Mouse (Mus musculus): Measurements from ENCODE around the gene Casp3.

GRCm38 (mm10) chr8:46597411-46597810, 19.7 kb upstream of the Casp3 start:
- TF ChIP-seq POLR2A (IDR thresholded peaks at IDR 0.05; ENCODE audit: insufficient read depth, low read depth, low read length) = no peak
- TF ChIP-seq CTCF (IDR thresholded peaks at IDR 0.05; ENCODE audit: insufficient read depth, low read depth, low read length) = no peak

All from olfactory bulb, adult 2 months (tissue).